Mouse (Mus musculus): ENCODE results near the gene Gm11146. TPM values are rescaled to one million over a fixed set of nuclear protein-coding genes. Genes with fewer than 3 reads are reported as not detected.

The Gm11146 gene
- not detected in 2 replicates for polyA plus RNA-seq (2014; fragmentation: Nextera tagmentation; extraction: Ambion mirVana)

DNA sequence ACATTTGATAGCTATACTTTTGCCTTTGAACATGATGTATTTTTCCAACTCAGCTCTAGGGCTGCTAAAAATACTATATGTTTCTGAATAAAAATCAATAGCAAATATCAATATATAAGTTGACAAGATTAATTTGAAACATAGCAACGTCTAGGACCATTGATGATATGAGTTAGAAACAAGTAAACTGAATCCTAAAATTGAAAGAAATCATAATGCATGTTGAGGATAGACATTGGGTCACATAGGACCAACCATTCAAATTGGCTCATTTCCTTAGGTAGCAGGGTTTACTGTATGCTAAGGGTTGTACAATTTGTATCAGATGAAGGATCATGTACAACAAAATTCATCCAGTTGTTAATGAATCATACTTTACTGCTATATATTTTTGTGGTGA lies at the start of gene Gm11146:
Gene Gm11146, minus strand, starts transcription at position 101 of the 400 bp plus-strand sequence.
- Histone ChIP-seq H3K27me3 (ENCODE audit: control insufficient read depth, insufficient read depth, low read length) (no peaks in the 10 kb centered on the region), H3K36me3 (replicated peaks; ENCODE audit: control insufficient read depth, insufficient read depth) (peaks cover 12% of the 10 kb centered on the region), H3K9me3 (ENCODE audit: control insufficient read depth, low read length) (no peaks in the 10 kb centered on the region), H3K4me2 (replicated peaks) (no peak within 1 kb of the TSS), H3K4me3 (replicated peaks; ENCODE audit: low read length) (no peak within 1 kb of the TSS), H3K4me1 (replicated peaks; ENCODE audit: control insufficient read depth, insufficient read depth, low read length) (0 out of 2 replicates have a peak, but pooled peaks cover 3% of the 10 kb centered on the region), H3K27ac (no peak within 1 kb of the TSS), H3K9ac (no peak within 1 kb of the TSS)
- 84% methylated on average over 1 of the region's 1 CpGs for WGBS
- no peak for DNase-seq (ENCODE audit: low spot score)
- no peak for ATAC-seq (ENCODE audit: low FRiP score)

DNA sequence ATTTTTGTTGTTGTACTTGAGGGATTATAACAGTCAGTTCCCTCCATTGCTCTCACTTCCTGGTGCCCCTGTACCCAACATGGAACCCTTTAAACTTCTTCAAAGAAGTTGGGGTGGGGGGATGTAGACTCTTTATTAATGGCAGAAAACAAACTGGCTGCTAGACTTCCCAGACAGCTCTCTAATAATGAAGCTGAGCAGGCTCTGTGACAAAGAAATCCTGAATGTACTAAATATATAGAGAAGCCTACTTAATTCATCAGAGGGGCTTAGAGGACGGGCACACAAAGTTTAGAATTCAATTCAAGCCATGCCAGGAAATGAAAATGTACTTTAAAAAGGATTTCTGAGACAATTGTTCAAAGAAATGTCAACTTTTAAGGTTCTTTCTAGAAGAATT lies 48.7 kb upstream of the Gm11146 start:
- DNase-seq (ENCODE audit: low spot score) (no peak), ATAC-seq (ENCODE audit: low FRiP score) (no peak)
- Histone ChIP-seq H3K9me3 (ENCODE audit: control insufficient read depth, low read length) (no peaks in the 10 kb centered on the region), H3K4me3 (replicated peaks; ENCODE audit: low read length) (no peak overlapping the region), H3K4me2 (replicated peaks) (no peak overlapping the region), H3K27me3 (ENCODE audit: control insufficient read depth, insufficient read depth, low read length) (no peaks in the 10 kb centered on the region), H3K27ac (peak overlapping the region; percentile 63; the same call in 1 of the 2 replicates), H3K9ac (no peak overlapping the region), H3K4me1 (replicated peaks; ENCODE audit: control insufficient read depth, insufficient read depth, low read length) (peaks cover 26% of the 10 kb centered on the region), H3K36me3 (replicated peaks; ENCODE audit: control insufficient read depth, insufficient read depth) (no peaks in the 10 kb centered on the region)
- 60% methylated on average over 1 of the region's 1 CpGs for WGBS

DNA sequence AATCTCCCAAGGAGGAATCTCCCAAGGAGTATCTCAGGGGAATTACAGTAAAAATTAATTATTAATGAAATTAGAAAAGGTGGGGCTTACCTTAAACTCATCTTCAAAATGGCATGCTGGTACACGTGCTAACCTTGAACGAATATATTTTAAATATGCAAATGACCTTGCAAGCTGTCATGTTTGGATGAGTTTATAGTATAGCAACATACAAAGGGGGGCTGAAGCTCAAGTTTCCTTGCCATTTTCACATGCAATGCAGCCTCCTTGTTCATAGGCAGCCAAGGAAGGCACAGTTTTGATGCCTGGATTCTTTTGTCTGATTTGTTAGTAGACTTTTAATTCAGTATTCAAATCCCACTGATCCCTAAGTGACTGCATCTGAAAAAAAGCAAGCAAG lies 47.1 kb upstream of the Gm11146 start:
- H3K4me1 ChIP-seq (replicated peaks; ENCODE audit: control insufficient read depth, insufficient read depth, low read length), result peaks cover 26% of the 10 kb centered on the region
- H3K27me3 ChIP-seq (ENCODE audit: control insufficient read depth, insufficient read depth, low read length), result no peaks in the 10 kb centered on the region
- H3K4me2 ChIP-seq (replicated peaks), result peak overlapping the region; percentile 61
- no peaks in the 10 kb centered on the region for H3K9me3 ChIP-seq (ENCODE audit: control insufficient read depth, low read length)
- no peaks in the 10 kb centered on the region for H3K36me3 ChIP-seq (replicated peaks; ENCODE audit: control insufficient read depth, insufficient read depth)
- peak overlapping the region; percentile 100 for H3K27ac ChIP-seq
- WGBS, result 25% methylated on average over 2 of the region's 2 CpGs
- ATAC-seq (ENCODE audit: low FRiP score), result no peak
- H3K9ac ChIP-seq, result peak overlapping the region; percentile 52
- DNase-seq (ENCODE audit: low spot score), result peak; percentile 56
- H3K4me3 ChIP-seq (replicated peaks; ENCODE audit: low read length), result no peak overlapping the region

DNA sequence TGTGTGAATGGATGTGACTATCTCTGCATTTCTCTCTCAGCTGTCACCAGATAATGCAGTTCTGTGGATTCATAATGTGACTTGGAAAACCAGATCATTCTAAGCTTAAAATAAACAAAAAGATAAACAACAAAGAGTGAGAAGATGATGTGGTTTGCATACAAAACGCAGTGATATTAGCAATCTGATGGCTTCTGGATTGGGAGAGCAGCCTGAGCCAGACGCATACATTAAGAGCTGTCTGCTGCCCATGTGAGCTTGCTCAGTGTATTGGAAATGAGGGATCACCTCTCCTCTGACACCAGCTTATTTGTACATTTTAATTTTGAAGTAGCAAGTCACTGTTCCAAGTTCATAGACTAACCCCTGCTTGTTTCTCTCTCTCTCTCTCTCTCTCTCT lies 46.3 kb upstream of the Gm11146 start:
- Histone ChIP-seq H3K9me3 (ENCODE audit: control insufficient read depth, low read length) (no peaks in the 10 kb centered on the region), H3K27ac (peak overlapping the region; percentile 100), H3K36me3 (replicated peaks; ENCODE audit: control insufficient read depth, insufficient read depth) (no peaks in the 10 kb centered on the region), H3K4me2 (replicated peaks) (peak overlapping the region; percentile 61), H3K4me1 (replicated peaks; ENCODE audit: control insufficient read depth, insufficient read depth, low read length) (peaks cover 32% of the 10 kb centered on the region), H3K9ac (peak overlapping the region; percentile 52), H3K27me3 (ENCODE audit: control insufficient read depth, insufficient read depth, low read length) (no peaks in the 10 kb centered on the region), H3K4me3 (replicated peaks; ENCODE audit: low read length) (no peak overlapping the region; the same call in 1 of the 2 replicates)
- WGBS, result 23% methylated on average over 2 of the region's 2 CpGs
- ATAC-seq (ENCODE audit: low FRiP score) (no peak), DNase-seq (ENCODE audit: low spot score) (no peak)

DNA sequence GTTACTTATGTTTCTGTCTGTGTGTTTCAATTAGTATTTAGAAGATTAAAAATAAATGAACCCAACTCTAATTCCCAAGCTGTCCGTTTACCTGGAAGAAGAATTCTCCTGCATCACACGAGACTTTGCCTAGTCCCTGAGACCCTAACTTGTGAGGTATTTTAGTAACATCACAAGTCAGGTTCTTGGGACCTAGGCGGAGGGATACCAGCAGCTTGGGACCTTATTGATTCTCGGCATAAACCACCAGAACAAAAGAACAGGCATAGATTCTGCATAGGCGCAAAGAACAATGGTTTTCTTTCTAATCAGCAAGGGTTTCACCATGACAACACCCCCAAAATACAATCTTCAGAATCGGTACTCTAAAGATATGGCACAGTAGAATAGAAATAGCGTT lies 44.3 kb upstream of the Gm11146 start:
- Histone ChIP-seq H3K27me3 (ENCODE audit: control insufficient read depth, insufficient read depth, low read length) (no peaks in the 10 kb centered on the region), H3K4me3 (replicated peaks; ENCODE audit: low read length) (peak overlapping the region; percentile 41), H3K36me3 (replicated peaks; ENCODE audit: control insufficient read depth, insufficient read depth) (no peaks in the 10 kb centered on the region), H3K27ac (peak overlapping the region; percentile 100), H3K9me3 (ENCODE audit: control insufficient read depth, low read length) (no peaks in the 10 kb centered on the region), H3K9ac (peak overlapping the region; percentile 80), H3K4me2 (replicated peaks) (peak overlapping the region; percentile 61), H3K4me1 (replicated peaks; ENCODE audit: control insufficient read depth, insufficient read depth, low read length) (peaks cover 40% of the 10 kb centered on the region)
- ATAC-seq (ENCODE audit: low FRiP score) (no peak), DNase-seq (ENCODE audit: low spot score) (peak; percentile 68)
- WGBS, result 30% methylated on average over 7 of the region's 7 CpGs

DNA sequence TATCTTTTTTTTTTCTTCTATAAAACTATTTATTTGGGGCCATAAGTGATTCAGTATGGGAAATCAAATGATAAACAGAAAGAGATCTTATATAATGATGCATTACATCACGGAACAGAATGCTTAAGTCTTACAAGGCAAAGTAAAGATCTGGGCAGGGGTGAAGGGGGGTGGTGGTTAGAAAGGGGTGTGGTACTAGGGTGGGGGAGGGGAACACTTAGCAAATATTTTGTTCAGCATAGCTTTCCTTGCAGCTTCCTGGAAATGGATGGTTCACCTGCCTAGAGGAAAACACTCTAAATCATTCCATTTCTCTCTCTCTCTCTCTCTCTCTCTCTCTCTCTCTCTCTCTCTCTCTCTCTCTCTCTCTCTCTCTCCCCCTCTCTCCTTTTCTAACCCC lies 43.1 kb upstream of the Gm11146 start:
- 33% methylated on average over 1 of the region's 1 CpGs for WGBS
- no peaks in the 10 kb centered on the region for H3K36me3 ChIP-seq (replicated peaks; ENCODE audit: control insufficient read depth, insufficient read depth)
- H3K27me3 ChIP-seq (ENCODE audit: control insufficient read depth, insufficient read depth, low read length), result no peaks in the 10 kb centered on the region
- H3K4me2 ChIP-seq (replicated peaks), result peak overlapping the region; percentile 61
- ATAC-seq (ENCODE audit: low FRiP score) (no peak), DNase-seq (ENCODE audit: low spot score) (peak; percentile 64)
- peak overlapping the region; percentile 100 for H3K27ac ChIP-seq
- H3K4me1 ChIP-seq (replicated peaks; ENCODE audit: control insufficient read depth, insufficient read depth, low read length), result peaks cover 34% of the 10 kb centered on the region
- no peaks in the 10 kb centered on the region for H3K9me3 ChIP-seq (ENCODE audit: control insufficient read depth, low read length)
- peak overlapping the region; percentile 41 for H3K4me3 ChIP-seq (replicated peaks; ENCODE audit: low read length)
- peak overlapping the region; percentile 91 for H3K9ac ChIP-seq

DNA sequence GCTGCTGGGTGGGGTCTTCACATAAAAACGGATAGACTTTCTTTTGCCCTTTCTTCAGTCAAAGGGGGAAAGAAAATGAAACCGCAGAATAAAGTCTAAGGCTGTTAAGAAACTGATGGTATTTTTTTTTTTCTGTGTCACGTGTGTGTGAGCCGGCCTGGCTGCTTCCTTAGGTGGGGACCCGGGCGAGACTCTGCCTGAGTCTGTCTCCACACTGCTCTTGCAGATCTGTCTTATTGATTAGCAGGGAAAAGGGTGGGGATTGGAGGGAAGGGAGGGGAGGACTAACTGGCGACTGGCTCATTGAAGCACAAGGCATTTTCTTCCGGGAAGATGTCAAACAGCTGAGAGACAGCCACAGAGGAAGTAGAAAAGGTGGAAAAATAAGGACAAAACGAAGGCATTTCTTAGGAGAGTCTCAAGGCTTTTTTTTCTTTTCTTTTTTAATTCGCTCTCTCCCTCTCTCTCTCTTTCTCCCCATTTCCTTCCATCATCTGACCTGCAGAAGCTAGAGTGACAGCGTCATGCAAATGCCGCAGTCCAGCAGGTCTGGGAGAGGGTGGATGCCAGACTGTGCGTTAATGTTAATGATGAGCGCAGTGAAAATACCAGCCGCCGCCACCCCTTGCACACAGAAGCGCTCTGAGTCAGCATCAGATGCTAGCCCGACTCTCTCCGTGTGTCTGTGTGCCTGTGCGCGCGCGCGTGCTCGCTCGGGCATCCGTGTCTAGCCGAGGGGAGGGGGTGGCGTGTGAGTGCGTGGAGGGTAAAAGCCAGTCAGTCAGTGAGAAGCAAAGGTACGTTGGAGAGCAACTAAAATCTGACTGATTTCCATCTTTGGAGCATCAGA lies 42.2 kb upstream of the Gm11146 start:
- WGBS, result 2% methylated on average over 31 of the region's 31 CpGs
- Histone ChIP-seq H3K36me3 (replicated peaks; ENCODE audit: control insufficient read depth, insufficient read depth) (no peaks in the 10 kb centered on the region), H3K27ac (peak overlapping the region; percentile 100), H3K4me3 (replicated peaks; ENCODE audit: low read length) (peak overlapping the region; percentile 41), H3K9ac (peak overlapping the region; percentile 91), H3K27me3 (ENCODE audit: control insufficient read depth, insufficient read depth, low read length) (no peaks in the 10 kb centered on the region), H3K9me3 (ENCODE audit: control insufficient read depth, low read length) (no peaks in the 10 kb centered on the region), H3K4me1 (replicated peaks; ENCODE audit: control insufficient read depth, insufficient read depth, low read length) (peaks cover 31% of the 10 kb centered on the region), H3K4me2 (replicated peaks) (peak overlapping the region; percentile 61)
- ATAC-seq (ENCODE audit: low FRiP score) (peak; percentile 92), DNase-seq (ENCODE audit: low spot score) (peak; percentile 87)

DNA sequence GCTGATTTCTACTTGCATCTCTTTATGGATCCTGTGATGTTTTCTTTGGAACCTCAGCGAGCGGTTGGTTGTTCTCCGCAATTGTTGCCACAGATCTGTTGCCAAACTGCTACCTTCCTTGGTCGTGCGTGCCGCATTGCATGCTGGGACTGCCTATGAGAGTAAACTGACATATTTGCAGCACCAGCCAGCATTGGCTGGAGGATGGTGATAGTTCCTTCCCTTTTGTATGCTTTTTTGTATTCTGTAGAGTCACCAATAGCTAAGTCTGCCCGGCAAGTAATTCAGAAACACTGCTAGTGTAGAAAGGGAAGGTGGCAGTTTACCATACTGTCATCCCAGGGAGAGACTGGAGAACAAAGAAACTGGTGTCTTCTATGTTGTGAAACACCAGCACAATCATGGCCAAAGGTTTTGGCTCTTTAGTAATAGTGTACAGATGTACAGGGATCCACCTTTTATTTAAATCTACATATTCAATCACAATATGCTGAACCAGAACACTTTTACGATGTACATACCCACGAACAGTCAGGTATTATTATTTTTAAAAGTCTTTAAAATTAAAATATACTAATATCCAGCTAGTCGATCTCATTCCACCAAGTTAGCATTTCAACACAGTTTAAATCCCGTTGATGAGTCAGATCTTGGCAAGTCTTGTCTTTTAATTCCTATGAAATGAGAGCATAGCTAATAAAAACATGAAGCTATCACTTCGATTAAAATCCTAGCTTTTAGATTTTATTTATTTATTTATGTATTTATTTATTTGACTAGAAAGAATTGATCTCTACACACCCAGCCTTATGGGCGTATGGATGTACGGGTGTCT lies 41.4 kb upstream of the Gm11146 start:
- WGBS, result 57% methylated on average over 14 of the region's 14 CpGs
- peaks cover 23% of the 10 kb centered on the region for H3K4me1 ChIP-seq (replicated peaks; ENCODE audit: control insufficient read depth, insufficient read depth, low read length)
- ATAC-seq (ENCODE audit: low FRiP score) (peak; percentile 3; the same call in 1 of the 2 replicates), DNase-seq (ENCODE audit: low spot score) (no peak)
- H3K27ac ChIP-seq, result peak overlapping the region; percentile 100
- H3K36me3 ChIP-seq (replicated peaks; ENCODE audit: control insufficient read depth, insufficient read depth), result no peaks in the 10 kb centered on the region
- peak overlapping the region; percentile 41 for H3K4me3 ChIP-seq (replicated peaks; ENCODE audit: low read length)
- no peaks in the 10 kb centered on the region for H3K9me3 ChIP-seq (ENCODE audit: control insufficient read depth, low read length)
- H3K9ac ChIP-seq, result peak overlapping the region; percentile 91
- H3K27me3 ChIP-seq (ENCODE audit: control insufficient read depth, insufficient read depth, low read length), result no peaks in the 10 kb centered on the region
- H3K4me2 ChIP-seq (replicated peaks), result peak overlapping the region; percentile 61

DNA sequence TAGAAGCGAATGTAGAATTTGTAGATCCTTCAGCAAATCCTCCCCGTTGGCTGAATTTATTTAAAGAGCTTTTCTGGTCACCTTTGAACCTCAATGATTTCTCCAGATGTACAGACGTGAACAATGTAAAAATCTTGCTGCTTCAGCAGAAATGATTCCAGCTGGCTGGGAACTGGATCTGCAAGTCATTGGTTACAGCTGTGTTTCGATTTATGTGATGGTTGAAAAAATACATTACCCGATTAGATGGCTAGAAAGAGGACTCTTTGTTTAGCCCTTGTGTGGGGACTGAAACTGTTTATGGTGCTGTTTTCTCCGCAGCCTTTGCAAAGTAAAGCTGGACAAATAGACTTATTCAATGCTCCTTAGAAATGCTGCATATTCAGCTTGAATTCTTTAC lies 34.6 kb upstream of the Gm11146 start:
- Histone ChIP-seq H3K4me1 (replicated peaks; ENCODE audit: control insufficient read depth, insufficient read depth, low read length) (peaks cover 14% of the 10 kb centered on the region), H3K4me2 (replicated peaks) (peak overlapping the region; percentile 22), H3K9ac (0 out of 2 replicates have a peak overlapping the region, but pooled peaks have one; percentile 34), H3K36me3 (replicated peaks; ENCODE audit: control insufficient read depth, insufficient read depth) (no peaks in the 10 kb centered on the region), H3K27ac (peak overlapping the region; percentile 76), H3K9me3 (ENCODE audit: control insufficient read depth, low read length) (no peaks in the 10 kb centered on the region), H3K4me3 (replicated peaks; ENCODE audit: low read length) (no peak overlapping the region), H3K27me3 (ENCODE audit: control insufficient read depth, insufficient read depth, low read length) (no peaks in the 10 kb centered on the region)
- 26% methylated on average over 6 of the region's 6 CpGs for WGBS
- DNase-seq (ENCODE audit: low spot score) (peak; percentile 57), ATAC-seq (ENCODE audit: low FRiP score) (0 out of 2 replicates have a peak, but pooled peaks have one; percentile 7)
